Mouse (Mus musculus): Measurements from ENCODE around the gene Gm20449. TPM values are rescaled to one million over a fixed set of nuclear protein-coding genes. Genes with fewer than 3 reads are reported as not detected.

Gene Gm20449
- total RNA-seq (2023), result under 1 TPM; 0.17 to 0.18 TPM

GRCm38 (mm10) chr7:41499389-41500049 is at the start of gene Gm20449, which contains the start of gene AW146154:
Gene Gm20449 (minus strand): TSS chr7:41499417.
Gene AW146154 (minus strand): TSS chr7:41499890.

GRCm38 (mm10) chr7:41448596-41448995 is 50.6 kb downstream of the Gm20449 start, which contains the start of gene Vmn2r57:
Gene Vmn2r57 (minus strand): TSS chr7:41448696.

DNA sequence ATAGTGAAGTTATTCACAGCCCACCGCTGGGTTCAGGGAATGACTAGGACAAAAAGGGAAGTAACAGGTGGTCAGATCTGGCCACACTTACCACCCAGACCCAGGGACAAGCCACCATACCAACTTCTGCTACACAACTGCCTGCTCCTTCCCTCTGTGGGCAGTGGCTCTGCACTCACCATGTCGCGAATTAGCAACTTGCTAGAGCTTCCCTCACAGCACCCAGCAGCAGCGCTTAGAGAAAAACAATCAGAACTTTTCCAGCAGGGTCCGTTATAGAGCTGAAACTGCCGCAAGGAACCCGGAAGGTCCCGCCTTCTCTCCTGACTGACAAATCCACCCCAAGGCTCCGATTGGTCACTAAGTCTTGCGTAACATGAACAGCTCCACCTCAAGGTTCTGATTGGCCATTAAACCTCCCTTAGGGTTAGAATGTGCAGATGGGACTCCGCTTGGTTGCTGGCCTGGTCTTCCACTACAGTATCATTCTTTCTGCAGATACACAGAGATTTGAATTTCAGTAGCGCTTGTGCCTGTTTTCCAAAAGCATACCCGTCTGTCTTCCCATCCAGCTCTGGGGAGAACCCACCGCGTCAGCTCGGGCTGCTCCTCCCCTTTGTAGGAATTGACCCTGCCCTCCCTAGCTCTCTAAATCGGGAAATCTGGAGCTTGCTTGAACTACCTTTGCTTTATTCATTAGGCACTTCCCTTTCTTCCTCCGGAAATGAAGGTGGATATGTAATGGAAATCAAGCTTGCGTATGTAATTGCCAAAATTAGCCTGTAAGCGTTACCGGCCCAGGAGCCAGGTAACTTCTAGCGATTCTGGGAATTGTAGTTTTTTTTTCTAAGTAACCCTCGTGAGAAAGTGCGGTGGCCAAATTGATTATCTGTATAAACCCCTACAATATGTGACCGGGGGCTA is 105.9 kb downstream of the Gm20449 start, which contains the start of gene AI987944:
Gene AI987944 (minus strand): TSS at position 332 of the 924 bp plus-strand sequence.

Other genes with a start within 250 kb of the Gm20449 start
- gene AI987944, start 106.0 kb downstream of the Gm20449 start, total RNA-seq (2023), result 10 to 100 TPM; 17.7 to 19.5 TPM
- gene Vmn2r57, start 50.7 kb downstream of the Gm20449 start, total RNA-seq (2023), result not detected
- gene AW146154, start 473 bp upstream of the Gm20449 start, total RNA-seq (2023), result 10 to 100 TPM; 12.2 to 15.9 TPM
- gene Gm6871, start 74.2 kb upstream of the Gm20449 start, total RNA-seq (2023), result under 1 TPM in 1 of 2 experiments, not detected in 1; 0.87 TPM
- gene 2610021A01Rik, start 99.8 kb upstream of the Gm20449 start, total RNA-seq (2023), result 10 to 100 TPM; 34.2 to 41.7 TPM
- 10 to 100 TPM; 24.1 to 28.8 TPM for gene Zfp788, start 133.8 kb upstream of the Gm20449 start, total RNA-seq (2023)

Data from T-cell, adult 66 days (primary cell).